In the genomic region with DNA sequence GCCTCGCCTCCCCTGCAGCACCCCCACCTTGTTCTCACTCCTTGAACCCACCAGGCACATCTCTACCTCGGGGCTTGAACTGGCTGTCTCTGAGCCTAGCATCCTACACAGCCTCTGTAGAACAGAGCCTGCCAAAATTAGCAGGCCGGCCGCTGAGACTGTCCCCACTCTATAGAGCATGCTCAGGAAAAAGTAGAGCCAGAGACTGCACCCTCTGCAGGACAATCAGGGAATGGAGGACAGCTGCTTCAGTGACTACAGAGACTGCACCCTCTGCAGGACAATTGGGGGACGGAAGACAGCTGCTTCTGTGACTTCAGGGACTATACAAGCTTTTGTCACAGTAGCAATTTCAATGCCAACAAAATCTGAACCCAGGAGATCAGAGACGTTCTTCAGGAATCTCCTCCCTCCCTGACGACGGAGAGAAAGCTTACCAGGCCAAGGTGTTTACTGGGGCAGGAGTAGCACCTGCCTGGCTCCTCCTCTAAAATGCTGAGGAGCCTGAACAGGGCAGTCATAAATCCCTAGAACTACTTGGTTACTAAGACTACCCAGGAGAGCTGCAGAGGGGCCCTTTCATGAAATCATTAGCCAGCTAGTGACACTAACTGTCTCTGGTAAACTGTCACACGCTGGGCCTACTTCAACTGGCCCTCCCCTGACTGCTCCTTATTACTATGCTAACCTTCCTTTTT, we compare ENCODE assay signal across 8 mouse cellular contexts. TPM values are rescaled to one million over a fixed set of nuclear protein-coding genes. Genes with fewer than 3 reads are reported as not detected.
DNase-seq lines count a peak whose midpoint lies in the region; ATAC-seq lines count a peak whose summit lies in the region.

No protein-coding gene starts in this region.

- H3K9ac ChIP-seq in forebrain, embryonic 14.5 days (ENCODE audit: low read length): no peak overlapping the region

- no peaks in the 10 kb centered on the region for H3K4me1 ChIP-seq in forebrain, embryonic 14.5 days (ENCODE audit: control insufficient read depth, insufficient read depth, low read length)

- peaks cover 26% of the 10 kb centered on the region for H3K36me3 ChIP-seq in forebrain, embryonic 14.5 days (ENCODE audit: control insufficient read depth, insufficient read depth, low read length)

- H3K27me3 ChIP-seq in forebrain, embryonic 14.5 days (replicated peaks; ENCODE audit: control insufficient read depth, insufficient read depth, low read length): no peaks in the 10 kb centered on the region

- DNase-seq in CD8-positive naive resting alpha-beta T cell, adult 2 months (ENCODE audit: low read depth in 2 of 2, low spot score in 2 of 2): peak; percentile 12 to 26
- DNase-seq in c-Kit-positive CD71-positive TER-119-negative erythroid progenitor cells, embryonic 14.5 days (ENCODE audit: low read depth): peak; percentile 48
- peak; percentile 88 for DNase-seq in forebrain, embryonic 14.5 days (ENCODE audit: low spot score)
- peak; percentile 38 for DNase-seq in heart, postnatal 25 days (ENCODE audit: low spot score)
- DNase-seq in layer of hippocampus, adult 11-12 months (ENCODE audit: low spot score): peak; percentile 95
- DNase-seq in lung, adult 18-20 months: peak; percentile 38 to 65
- DNase-seq in testis, postnatal 14 days (ENCODE audit: low spot score): peak; percentile 39

- WGBS in forebrain, embryonic 14.5 days: 32% methylated on average over 9 of the region's 9 CpGs

- no peak overlapping the region for H3K4me3 ChIP-seq in forebrain, embryonic 14.5 days (ENCODE audit: low read depth, low read length)

- intact Hi-C loops in heart, postnatal 25 days (cut with DNase I): loop anchor here (2.0 to 10.0 kb wide), 3 partner anchors 109 to 227 kb away; a partner anchor contains a TSS

- no peak overlapping the region for H3K27ac ChIP-seq in forebrain, embryonic 14.5 days (ENCODE audit: low read depth, low read length)

- H3K4me2 ChIP-seq in forebrain, embryonic 14.5 days (ENCODE audit: low read length): no peak overlapping the region

- no peaks in the 10 kb centered on the region for H3K9me3 ChIP-seq in forebrain, embryonic 14.5 days (replicated peaks; ENCODE audit: control insufficient read depth, low read length)

- peak; percentile 72 for ATAC-seq in forebrain, embryonic 14.5 days
- peak; percentile 20; the same call in 1 of the 2 replicates for ATAC-seq in neutrophil, adult 5-6 weeks (ENCODE audit: extremely low read depth, insufficient number of reproducible peaks, low FRiP score, poor library complexity, severe bottlenecking)

RNA-seq across cellular contexts. Expression of a gene that starts 33.0 kb away (rescaled TPM):
- polyA plus RNA-seq in forebrain, embryonic 14.5 days (2014; fragmentation: Nextera tagmentation; extraction: Ambion mirVana): 0.44 TPM in 1 of 2 replicates, not detected in the other
- total RNA-seq in heart, postnatal 25 days (2021): not detected
- total RNA-seq in neutrophil, adult 5-6 weeks (2017): not detected in 2 replicates

RNA-seq across cellular contexts. Expression of a gene that starts 58.7 kb away (rescaled TPM):
- polyA plus RNA-seq in forebrain, embryonic 14.5 days (2014; fragmentation: Nextera tagmentation; extraction: Ambion mirVana): 9.8 and 10.2 TPM in 2 replicates
- total RNA-seq in heart, postnatal 25 days (2021): 100 to 1,000 TPM; 133 to 137 TPM
- 76.8 and 81.2 TPM in 2 replicates for total RNA-seq in neutrophil, adult 5-6 weeks (2017)

Comparison
In these comparisons a context has a peak if more than half of its experiments do, and no peak if none do; other contexts are left out.
1. DNase-seq: peak in every context shown above with its lines; median percentile 95 in layer of hippocampus, adult 11-12 months; 88 in forebrain, embryonic 14.5 days; 52 in lung, adult 18-20 months; 48 in c-Kit-positive CD71-positive TER-119-negative erythroid progenitor cells, embryonic 14.5 days; 39 in testis, postnatal 14 days; 38 in heart, postnatal 25 days; 19 in CD8-positive naive resting alpha-beta T cell, adult 2 months.